Mouse (Mus musculus) layer of hippocampus, postnatal 25 days (tissue): ENCODE measurements around the gene Dcaf4. TPM values are rescaled to one million over a fixed set of nuclear protein-coding genes. Genes with fewer than 3 reads are reported as not detected.

Source experiments
- DNase-seq, 2 experiments: peaks; one replicate each; pipeline ENCODE4 v3.0.0; 2022; ENCODE audit warnings: mixed read lengths in 2 of 2, low spot score in 1 of 2; ENCODE audit errors: extremely low spot score in 1 of 2
- total RNA-seq, 2 experiments: library from RNA; stranded (reverse); gene quantifications; 2 replicates each; pipeline ENCODE4 v1.2.3; 2021

The Dcaf4 gene
- total RNA-seq, 2 experiments from 2014 or later: 27.5 to 29.9 TPM

GRCm38 (mm10) chr12:83534190-83534589 lies 13.9 kb downstream of the Dcaf4 start:
- no peak for DNase-seq

GRCm38 (mm10) chr12:83535428-83535827 lies 15.2 kb downstream of the Dcaf4 start:
- no peak for DNase-seq

GRCm38 (mm10) chr12:83536039-83536438 lies 15.8 kb downstream of the Dcaf4 start:
- DNase-seq: no peak

GRCm38 (mm10) chr12:83543997-83544396 lies 23.7 kb downstream of the Dcaf4 start:
- no peak for DNase-seq

GRCm38 (mm10) chr12:83544791-83545190 lies 24.5 kb downstream of the Dcaf4 start:
- DNase-seq: no peak

GRCm38 (mm10) chr12:83551305-83551704 lies 31.0 kb downstream of the Dcaf4 start:
- DNase-seq: no peak

GRCm38 (mm10) chr12:83553816-83554215 lies 33.5 kb downstream of the Dcaf4 start:
- no peak for DNase-seq

GRCm38 (mm10) chr12:83555605-83556004 lies 35.3 kb downstream of the Dcaf4 start:
- DNase-seq: no peak

GRCm38 (mm10) chr12:83558496-83558895 lies 38.2 kb downstream of the Dcaf4 start:
- no peak for DNase-seq

GRCm38 (mm10) chr12:83560189-83560588 lies 39.9 kb downstream of the Dcaf4 start:
- DNase-seq: no peak

GRCm38 (mm10) chr12:83562589-83562988 lies 42.3 kb downstream of the Dcaf4 start:
- no peak for DNase-seq

- no peak for DNase-seq
Measured at GRCm38 (mm10) chr12:83569866-83570265, 49.6 kb downstream of the Dcaf4 start.

GRCm38 (mm10) chr12:83572717-83573116 lies 52.5 kb downstream of the Dcaf4 start:
- DNase-seq: no peak

- DNase-seq: no peak
Measured at GRCm38 (mm10) chr12:83577445-83577844, 57.2 kb downstream of the Dcaf4 start.

GRCm38 (mm10) chr12:83578356-83578755 lies 58.1 kb downstream of the Dcaf4 start:
- no peak for DNase-seq

- no peak for DNase-seq
Measured at GRCm38 (mm10) chr12:83578896-83579569, 58.8 kb downstream of the Dcaf4 start.

- DNase-seq: no peak
Measured at GRCm38 (mm10) chr12:83580283-83580682, 60.0 kb downstream of the Dcaf4 start.

- DNase-seq: no peak
Measured at GRCm38 (mm10) chr12:83582106-83582505, 61.8 kb downstream of the Dcaf4 start.

GRCm38 (mm10) chr12:83582747-83583146 lies 62.5 kb downstream of the Dcaf4 start:
- DNase-seq: no peak

- DNase-seq: no peak
Measured at GRCm38 (mm10) chr12:83586628-83587027, 66.4 kb downstream of the Dcaf4 start.
